Mouse (Mus musculus): ENCODE measurements at regions not wholly inside any gene's neighbourhood (a gene's known extent, or its start where the extent isn't known, plus 50 kb on each side); places are given as distances from the start of the nearest gene placed in this dataset.

- DNase-seq (ENCODE audit: low spot score): no peak
- Histone ChIP-seq H3K4me2 (ENCODE audit: low read depth, low read length) (no peak overlapping the region), H3K9me3 (ENCODE audit: control insufficient read depth, low read length) (no peaks in the 10 kb centered on the region), H3K36me3 (ENCODE audit: control insufficient read depth, insufficient read depth, low read length) (no peaks in the 10 kb centered on the region), H3K27ac (replicated peaks; ENCODE audit: low read depth, low read length) (no peak overlapping the region), H3K9ac (ENCODE audit: low read depth, low read length) (no peak overlapping the region), H3K4me3 (ENCODE audit: low read depth, low read length) (no peak overlapping the region), H3K4me1 (ENCODE audit: control insufficient read depth, insufficient read depth, low read length) (no peaks in the 10 kb centered on the region), H3K27me3 (replicated peaks; ENCODE audit: control insufficient read depth, insufficient read depth, low read length) (no peaks in the 10 kb centered on the region)
- ATAC-seq (ENCODE audit: low read depth): no peak
- WGBS: 67% methylated on average over 4 of the region's 4 CpGs
Measured at GRCm38 (mm10) chr13:115400706-115401215, 299.0 kb upstream of the Itga1 start.

GRCm38 (mm10) chr13:115379682-115380081, 277.9 kb upstream of the Itga1 start:
- 62% methylated on average over 3 of the region's 3 CpGs for WGBS
- Histone ChIP-seq H3K27me3 (replicated peaks; ENCODE audit: control insufficient read depth, insufficient read depth, low read length) (no peaks in the 10 kb centered on the region), H3K27ac (replicated peaks; ENCODE audit: low read depth, low read length) (no peak overlapping the region), H3K4me3 (ENCODE audit: low read depth, low read length) (no peak overlapping the region), H3K36me3 (ENCODE audit: control insufficient read depth, insufficient read depth, low read length) (no peaks in the 10 kb centered on the region), H3K4me2 (ENCODE audit: low read depth, low read length) (no peak overlapping the region), H3K4me1 (ENCODE audit: control insufficient read depth, insufficient read depth, low read length) (no peaks in the 10 kb centered on the region), H3K9ac (ENCODE audit: low read depth, low read length) (no peak overlapping the region), H3K9me3 (ENCODE audit: control insufficient read depth, low read length) (no peaks in the 10 kb centered on the region)
- DNase-seq (ENCODE audit: low spot score) (no peak), ATAC-seq (ENCODE audit: low read depth) (no peak)

GRCm38 (mm10) chr13:115376180-115376880, 274.6 kb upstream of the Itga1 start:
- ATAC-seq (ENCODE audit: low read depth) (no peak), DNase-seq (ENCODE audit: low spot score) (peak; percentile 33)
- Histone ChIP-seq H3K27ac (replicated peaks; ENCODE audit: low read depth, low read length) (no peak overlapping the region), H3K4me2 (ENCODE audit: low read depth, low read length) (no peak overlapping the region), H3K4me1 (ENCODE audit: control insufficient read depth, insufficient read depth, low read length) (no peaks in the 10 kb centered on the region), H3K27me3 (replicated peaks; ENCODE audit: control insufficient read depth, insufficient read depth, low read length) (no peaks in the 10 kb centered on the region), H3K9me3 (ENCODE audit: control insufficient read depth, low read length) (no peaks in the 10 kb centered on the region), H3K4me3 (ENCODE audit: low read depth, low read length) (no peak overlapping the region), H3K36me3 (ENCODE audit: control insufficient read depth, insufficient read depth, low read length) (no peaks in the 10 kb centered on the region), H3K9ac (ENCODE audit: low read depth, low read length) (no peak overlapping the region)
- 68% methylated on average over 16 of the region's 16 CpGs for WGBS

- Histone ChIP-seq H3K9me3 (ENCODE audit: control insufficient read depth, low read length) (no peaks in the 10 kb centered on the region), H3K4me1 (ENCODE audit: control insufficient read depth, insufficient read depth, low read length) (no peaks in the 10 kb centered on the region), H3K27ac (replicated peaks; ENCODE audit: low read depth, low read length) (no peak overlapping the region), H3K27me3 (replicated peaks; ENCODE audit: control insufficient read depth, insufficient read depth, low read length) (no peaks in the 10 kb centered on the region), H3K4me3 (ENCODE audit: low read depth, low read length) (no peak overlapping the region), H3K4me2 (ENCODE audit: low read depth, low read length) (no peak overlapping the region), H3K9ac (ENCODE audit: low read depth, low read length) (no peak overlapping the region), H3K36me3 (ENCODE audit: control insufficient read depth, insufficient read depth, low read length) (no peaks in the 10 kb centered on the region)
- DNase-seq (ENCODE audit: low spot score) (peak; percentile 8), ATAC-seq (ENCODE audit: low read depth) (no peak)
- 79% methylated on average over 8 of the region's 8 CpGs for WGBS
Measured at GRCm38 (mm10) chr13:115361457-115361856, 259.7 kb upstream of the Itga1 start.

- H3K9ac ChIP-seq (ENCODE audit: low read depth, low read length): no peak overlapping the region
- H3K27ac ChIP-seq (replicated peaks; ENCODE audit: low read depth, low read length): no peak overlapping the region
- no peaks in the 10 kb centered on the region for H3K27me3 ChIP-seq (replicated peaks; ENCODE audit: control insufficient read depth, insufficient read depth, low read length)
- no peak for ATAC-seq (ENCODE audit: low read depth)
- H3K4me3 ChIP-seq (ENCODE audit: low read depth, low read length): no peak overlapping the region
- 70% methylated on average over 6 of the region's 6 CpGs for WGBS
- H3K9me3 ChIP-seq (ENCODE audit: control insufficient read depth, low read length): no peaks in the 10 kb centered on the region
- no peaks in the 10 kb centered on the region for H3K4me1 ChIP-seq (ENCODE audit: control insufficient read depth, insufficient read depth, low read length)
- H3K36me3 ChIP-seq (ENCODE audit: control insufficient read depth, insufficient read depth, low read length): no peaks in the 10 kb centered on the region
- DNase-seq (ENCODE audit: low spot score): no peak
- peak overlapping the region; percentile 24; the same call in 1 of the 2 replicates for H3K4me2 ChIP-seq (ENCODE audit: low read depth, low read length)
Measured at GRCm38 (mm10) chr13:115347022-115347398, 245.2 kb upstream of the Itga1 start.

GRCm38 (mm10) chr13:115346115-115347021, 244.6 kb upstream of the Itga1 start:
- no peak overlapping the region for H3K27ac ChIP-seq (replicated peaks; ENCODE audit: low read depth, low read length)
- peak; percentile 68 for ATAC-seq (ENCODE audit: low read depth)
- peak; percentile 25 for DNase-seq (ENCODE audit: low spot score)
- H3K4me3 ChIP-seq (ENCODE audit: low read depth, low read length): no peak overlapping the region
- no peaks in the 10 kb centered on the region for H3K4me1 ChIP-seq (ENCODE audit: control insufficient read depth, insufficient read depth, low read length)
- H3K9me3 ChIP-seq (ENCODE audit: control insufficient read depth, low read length): no peaks in the 10 kb centered on the region
- WGBS: 60% methylated on average over 20 of the region's 20 CpGs
- H3K9ac ChIP-seq (ENCODE audit: low read depth, low read length): no peak overlapping the region
- no peaks in the 10 kb centered on the region for H3K36me3 ChIP-seq (ENCODE audit: control insufficient read depth, insufficient read depth, low read length)
- H3K27me3 ChIP-seq (replicated peaks; ENCODE audit: control insufficient read depth, insufficient read depth, low read length): no peaks in the 10 kb centered on the region
- H3K4me2 ChIP-seq (ENCODE audit: low read depth, low read length): peak overlapping the region; percentile 24; the same call in 1 of the 2 replicates

GRCm38 (mm10) chr13:115329000-115329960, 227.5 kb upstream of the Itga1 start:
- Histone ChIP-seq H3K9me3 (ENCODE audit: control insufficient read depth, low read length) (no peaks in the 10 kb centered on the region), H3K36me3 (ENCODE audit: control insufficient read depth, insufficient read depth, low read length) (no peaks in the 10 kb centered on the region), H3K27me3 (replicated peaks; ENCODE audit: control insufficient read depth, insufficient read depth, low read length) (no peaks in the 10 kb centered on the region), H3K4me2 (ENCODE audit: low read depth, low read length) (no peak overlapping the region), H3K4me3 (ENCODE audit: low read depth, low read length) (no peak overlapping the region), H3K27ac (replicated peaks; ENCODE audit: low read depth, low read length) (no peak overlapping the region), H3K9ac (ENCODE audit: low read depth, low read length) (no peak overlapping the region), H3K4me1 (ENCODE audit: control insufficient read depth, insufficient read depth, low read length) (no peaks in the 10 kb centered on the region)
- DNase-seq (ENCODE audit: low spot score) (no peak), ATAC-seq (ENCODE audit: low read depth) (no peak)
- 63% methylated on average over 9 of the region's 9 CpGs for WGBS

- WGBS: 79% methylated on average over 2 of the region's 2 CpGs
- H3K27ac ChIP-seq (replicated peaks; ENCODE audit: low read depth, low read length): no peak overlapping the region
- ATAC-seq (ENCODE audit: low read depth): no peak
- no peak overlapping the region for H3K9ac ChIP-seq (ENCODE audit: low read depth, low read length)
- no peaks in the 10 kb centered on the region for H3K4me1 ChIP-seq (ENCODE audit: control insufficient read depth, insufficient read depth, low read length)
- H3K4me3 ChIP-seq (ENCODE audit: low read depth, low read length): no peak overlapping the region
- H3K9me3 ChIP-seq (ENCODE audit: control insufficient read depth, low read length): no peaks in the 10 kb centered on the region
- DNase-seq (ENCODE audit: low spot score): no peak
- H3K36me3 ChIP-seq (ENCODE audit: control insufficient read depth, insufficient read depth, low read length): no peaks in the 10 kb centered on the region
- no peaks in the 10 kb centered on the region for H3K27me3 ChIP-seq (replicated peaks; ENCODE audit: control insufficient read depth, insufficient read depth, low read length)
- no peak overlapping the region for H3K4me2 ChIP-seq (ENCODE audit: low read depth, low read length)
Measured at GRCm38 (mm10) chr13:115326294-115326693, 224.5 kb upstream of the Itga1 start.

Data from embryonic facial prominence, embryonic 14.5 days (tissue).